Mouse (Mus musculus): ENCODE measurements around the gene Ptprk. TPM values are rescaled to one million over a fixed set of nuclear protein-coding genes. Genes with fewer than 3 reads are reported as not detected.

The Ptprk gene
- polyA plus RNA-seq, 2 experiments = 21.4 to 25.2 TPM

DNA sequence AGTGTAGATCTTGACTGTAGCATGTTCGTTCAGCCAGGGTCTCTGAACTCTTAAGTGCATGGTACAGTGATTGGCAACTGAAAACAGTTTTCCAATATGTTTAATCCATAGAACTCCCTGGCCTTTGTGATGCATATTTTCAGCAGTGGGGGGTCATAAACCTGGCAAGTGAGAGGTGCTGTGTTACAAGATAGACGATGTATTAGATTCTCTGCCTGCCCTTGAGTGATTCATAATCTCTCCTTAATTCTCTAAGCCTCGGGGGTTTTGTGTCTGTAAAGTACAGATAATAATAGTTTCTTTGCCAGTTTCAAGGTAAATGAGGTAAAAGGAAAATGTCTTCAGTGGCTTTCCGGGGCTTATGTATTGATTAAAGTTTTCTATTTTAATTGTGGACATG is 475.9 kb downstream of the Ptprk start:
- 35% methylated on average over 4 of the region's 4 CpGs for WGBS
- H3K9me3 ChIP-seq (ENCODE audit: control insufficient read depth, low read length) = no peaks in the 10 kb centered on the region
- H3K4me1 ChIP-seq (ENCODE audit: control insufficient read depth, insufficient read depth, low read length) = no peaks in the 10 kb centered on the region
- no peak overlapping the region for H3K4me3 ChIP-seq (replicated peaks; ENCODE audit: low read length)
- H3K9ac ChIP-seq (ENCODE audit: low read depth, low read length, severe bottlenecking) = no peak overlapping the region
- DNase-seq (ENCODE audit: low spot score) (no peak), ATAC-seq (ENCODE audit: low FRiP score, low read depth) (no peak)
- H3K27me3 ChIP-seq (ENCODE audit: control insufficient read depth, insufficient read depth, low read length) = no peaks in the 10 kb centered on the region
- H3K36me3 ChIP-seq (ENCODE audit: control insufficient read depth, insufficient read depth, low read length) = no peaks in the 10 kb centered on the region
- no peak for TF ChIP-seq POLR2A (IDR thresholded peaks at IDR 0.05; ENCODE audit: borderline replicate concordance, extremely low read depth, insufficient read depth, insufficient read length)
- no peak overlapping the region for H3K4me2 ChIP-seq (replicated peaks; ENCODE audit: low read depth, low read length, severe bottlenecking)
- H3K27ac ChIP-seq (replicated peaks; ENCODE audit: low read depth, low read length) = no peak overlapping the region

- Histone ChIP-seq H3K27ac (replicated peaks; ENCODE audit: low read depth, low read length) (no peak overlapping the region), H3K4me1 (ENCODE audit: control insufficient read depth, insufficient read depth, low read length) (no peaks in the 10 kb centered on the region), H3K4me3 (replicated peaks; ENCODE audit: low read length) (no peak overlapping the region), H3K9ac (ENCODE audit: low read depth, low read length, severe bottlenecking) (no peak overlapping the region), H3K4me2 (replicated peaks; ENCODE audit: low read depth, low read length, severe bottlenecking) (no peak overlapping the region), H3K9me3 (ENCODE audit: control insufficient read depth, low read length) (no peaks in the 10 kb centered on the region), H3K36me3 (ENCODE audit: control insufficient read depth, insufficient read depth, low read length) (no peaks in the 10 kb centered on the region), H3K27me3 (ENCODE audit: control insufficient read depth, insufficient read depth, low read length) (no peaks in the 10 kb centered on the region)
- no peak for TF ChIP-seq POLR2A (IDR thresholded peaks at IDR 0.05; ENCODE audit: borderline replicate concordance, extremely low read depth, insufficient read depth, insufficient read length)
- no peak for DNase-seq (ENCODE audit: low spot score)
- ATAC-seq (ENCODE audit: low FRiP score, low read depth) = no peak
- 82% methylated on average over 2 of the region's 2 CpGs for WGBS
These were observed 477.4 kb downstream of the Ptprk start for GRCm38 (mm10) chr10:28552068-28552467.

DNA sequence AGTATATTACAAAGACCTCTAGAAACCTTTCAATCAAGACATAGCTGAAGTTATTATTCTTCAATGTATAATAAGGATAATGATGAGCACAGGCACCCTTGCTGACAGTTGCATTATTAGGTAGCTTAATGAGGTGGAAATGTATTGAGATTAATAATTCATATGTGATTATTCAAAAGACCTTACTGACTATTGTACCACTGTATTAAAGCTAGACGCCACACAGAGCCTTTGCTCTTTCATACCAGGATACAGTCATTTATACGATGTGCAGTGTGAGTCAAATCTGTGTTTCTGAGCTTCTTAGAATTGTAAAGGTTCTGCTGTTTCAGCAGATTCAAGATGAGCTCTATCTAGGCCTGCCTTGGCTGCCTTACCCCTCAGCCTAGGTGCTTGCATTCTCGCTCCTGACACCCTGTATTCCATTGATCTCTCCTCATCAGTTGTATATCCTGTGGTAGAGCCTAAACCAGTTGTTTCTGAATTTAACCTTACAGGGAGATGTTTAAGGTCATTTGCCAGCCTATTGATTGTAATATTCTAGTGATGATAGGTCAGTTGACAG is 489.6 kb downstream of the Ptprk start:
- no peak overlapping the region for H3K9ac ChIP-seq (ENCODE audit: low read depth, low read length, severe bottlenecking)
- no peak for DNase-seq (ENCODE audit: low spot score)
- H3K9me3 ChIP-seq (ENCODE audit: control insufficient read depth, low read length) = no peaks in the 10 kb centered on the region
- H3K4me1 ChIP-seq (ENCODE audit: control insufficient read depth, insufficient read depth, low read length) = no peaks in the 10 kb centered on the region
- no peak overlapping the region for H3K27ac ChIP-seq (replicated peaks; ENCODE audit: low read depth, low read length)
- H3K36me3 ChIP-seq (ENCODE audit: control insufficient read depth, insufficient read depth, low read length) = no peaks in the 10 kb centered on the region; the same call in 1 of the 2 replicates
- no peak overlapping the region for H3K4me3 ChIP-seq (replicated peaks; ENCODE audit: low read length)
- TF ChIP-seq POLR2A (IDR thresholded peaks at IDR 0.05; ENCODE audit: borderline replicate concordance, extremely low read depth, insufficient read depth, insufficient read length) = no peak
- H3K27me3 ChIP-seq (ENCODE audit: control insufficient read depth, insufficient read depth, low read length) = no peaks in the 10 kb centered on the region
- H3K4me2 ChIP-seq (replicated peaks; ENCODE audit: low read depth, low read length, severe bottlenecking) = no peak overlapping the region
- ATAC-seq (ENCODE audit: low FRiP score, low read depth) = no peak
- 91% methylated on average over 3 of the region's 3 CpGs for WGBS

DNA sequence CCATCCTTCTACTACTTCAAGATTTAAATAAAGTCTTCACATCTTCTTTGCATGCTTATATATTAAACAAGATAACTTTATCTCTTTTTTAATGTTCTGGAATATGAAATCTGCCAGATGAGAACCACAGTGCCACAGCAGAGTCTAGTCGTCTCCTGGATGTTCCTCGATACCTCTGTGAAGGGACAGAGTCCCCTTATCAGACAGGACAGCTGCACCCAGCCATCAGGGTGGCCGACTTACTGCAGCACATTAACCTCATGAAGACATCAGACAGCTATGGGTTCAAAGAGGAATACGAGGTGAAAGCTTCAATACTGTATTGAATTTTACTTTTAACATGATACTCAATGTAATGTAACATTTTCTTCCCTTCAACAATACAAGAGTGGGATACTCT is 491.8 kb downstream of the Ptprk start:
- H3K9me3 ChIP-seq (ENCODE audit: control insufficient read depth, low read length) = no peaks in the 10 kb centered on the region
- TF ChIP-seq POLR2A (IDR thresholded peaks at IDR 0.05; ENCODE audit: borderline replicate concordance, extremely low read depth, insufficient read depth, insufficient read length) = no peak
- ATAC-seq (ENCODE audit: low FRiP score, low read depth) (no peak), DNase-seq (ENCODE audit: low spot score) (no peak)
- H3K4me2 ChIP-seq (replicated peaks; ENCODE audit: low read depth, low read length, severe bottlenecking) = no peak overlapping the region
- no peaks in the 10 kb centered on the region; the same call in 1 of the 2 replicates for H3K36me3 ChIP-seq (ENCODE audit: control insufficient read depth, insufficient read depth, low read length)
- no peak overlapping the region for H3K27ac ChIP-seq (replicated peaks; ENCODE audit: low read depth, low read length)
- no peaks in the 10 kb centered on the region for H3K27me3 ChIP-seq (ENCODE audit: control insufficient read depth, insufficient read depth, low read length)
- H3K4me3 ChIP-seq (replicated peaks; ENCODE audit: low read length) = no peak overlapping the region
- no peaks in the 10 kb centered on the region for H3K4me1 ChIP-seq (ENCODE audit: control insufficient read depth, insufficient read depth, low read length)
- H3K9ac ChIP-seq (ENCODE audit: low read depth, low read length, severe bottlenecking) = no peak overlapping the region
- 82% methylated on average over 4 of the region's 4 CpGs for WGBS

DNA sequence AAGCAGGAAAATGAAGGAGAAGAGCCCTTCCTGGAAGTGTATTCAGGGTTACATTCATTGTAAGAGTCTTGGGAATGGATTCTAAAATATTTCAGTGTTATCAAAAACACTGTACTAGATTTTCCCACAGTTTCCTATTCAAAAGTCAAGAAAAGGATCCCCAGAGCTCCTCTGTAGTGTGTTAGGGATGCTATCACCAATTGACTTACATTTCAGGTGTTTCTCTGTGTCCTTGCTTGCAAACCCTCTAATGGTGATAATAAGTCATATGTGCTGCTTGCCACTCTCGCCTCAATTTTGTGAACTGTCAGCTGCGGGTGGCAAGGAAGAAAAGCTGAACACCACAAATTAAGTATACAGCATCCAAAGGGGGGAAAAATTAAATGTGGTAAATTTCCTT is 492.2 kb downstream of the Ptprk start:
- H3K27me3 ChIP-seq (ENCODE audit: control insufficient read depth, insufficient read depth, low read length) = no peaks in the 10 kb centered on the region
- no peak for TF ChIP-seq POLR2A (IDR thresholded peaks at IDR 0.05; ENCODE audit: borderline replicate concordance, extremely low read depth, insufficient read depth, insufficient read length)
- H3K9ac ChIP-seq (ENCODE audit: low read depth, low read length, severe bottlenecking) = no peak overlapping the region
- H3K4me2 ChIP-seq (replicated peaks; ENCODE audit: low read depth, low read length, severe bottlenecking) = no peak overlapping the region
- ATAC-seq (ENCODE audit: low FRiP score, low read depth) = no peak
- WGBS = 93% methylated on average over 2 of the region's 2 CpGs
- DNase-seq (ENCODE audit: low spot score) = no peak
- no peaks in the 10 kb centered on the region; the same call in 1 of the 2 replicates for H3K36me3 ChIP-seq (ENCODE audit: control insufficient read depth, insufficient read depth, low read length)
- no peak overlapping the region for H3K27ac ChIP-seq (replicated peaks; ENCODE audit: low read depth, low read length)
- H3K4me3 ChIP-seq (replicated peaks; ENCODE audit: low read length) = no peak overlapping the region
- no peaks in the 10 kb centered on the region for H3K9me3 ChIP-seq (ENCODE audit: control insufficient read depth, low read length)
- H3K4me1 ChIP-seq (ENCODE audit: control insufficient read depth, insufficient read depth, low read length) = no peaks in the 10 kb centered on the region

DNA sequence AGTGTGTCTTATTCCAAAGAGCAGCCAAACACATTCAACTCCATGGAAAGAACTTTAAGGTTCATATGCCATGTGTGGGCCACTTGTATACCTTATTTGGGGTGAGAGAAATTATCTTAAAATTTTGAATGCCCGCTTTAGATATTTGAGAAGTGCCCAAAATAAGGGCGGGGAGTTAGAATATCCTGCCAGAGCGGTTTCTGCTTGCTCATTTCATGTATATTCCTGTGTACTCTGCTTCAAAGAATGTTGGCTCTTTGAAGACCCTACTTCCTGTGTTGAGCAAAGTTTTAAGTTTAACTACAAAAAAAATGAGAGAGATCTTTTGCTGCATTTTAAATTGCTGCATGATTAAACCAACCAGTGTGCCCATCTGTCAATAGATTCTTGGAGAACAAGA is 492.8 kb downstream of the Ptprk start:
- Histone ChIP-seq H3K9me3 (ENCODE audit: control insufficient read depth, low read length) (no peaks in the 10 kb centered on the region), H3K4me1 (ENCODE audit: control insufficient read depth, insufficient read depth, low read length) (no peaks in the 10 kb centered on the region), H3K4me3 (replicated peaks; ENCODE audit: low read length) (no peak overlapping the region), H3K27ac (replicated peaks; ENCODE audit: low read depth, low read length) (no peak overlapping the region), H3K27me3 (ENCODE audit: control insufficient read depth, insufficient read depth, low read length) (no peaks in the 10 kb centered on the region), H3K9ac (ENCODE audit: low read depth, low read length, severe bottlenecking) (no peak overlapping the region), H3K36me3 (ENCODE audit: control insufficient read depth, insufficient read depth, low read length) (no peaks in the 10 kb centered on the region; the same call in 1 of the 2 replicates), H3K4me2 (replicated peaks; ENCODE audit: low read depth, low read length, severe bottlenecking) (no peak overlapping the region)
- no peak for TF ChIP-seq POLR2A (IDR thresholded peaks at IDR 0.05; ENCODE audit: borderline replicate concordance, extremely low read depth, insufficient read depth, insufficient read length)
- ATAC-seq (ENCODE audit: low FRiP score, low read depth) = no peak
- WGBS = 97% methylated on average over 3 of the region's 3 CpGs
- no peak for DNase-seq (ENCODE audit: low spot score)
